Mouse (Mus musculus) lung, postnatal 36 days (tissue): Measurements from ENCODE around the gene Ppp4r2.
A peak's percentile ranks its signal among the peaks of the same experiment; 100 is the strongest.
"Not testable (repeated sequence)": the region's sequence is repeated elsewhere in the genome, so short reads cannot be mapped to it uniquely, and the experiment has no call there.

Source experiments
- DNase-seq: peaks from one replicate; pipeline ENCODE4 v3.0.0; 2022; ENCODE audit warnings: mixed read lengths

The Ppp4r2 gene

GRCm38 (mm10) chr6:100831751-100832150 lies 1.7 kb upstream of the Ppp4r2 start:
- DNase-seq, result peak; percentile 59

GRCm38 (mm10) chr6:100833811-100834481 lies 524 bp downstream of the Ppp4r2 start:
- DNase-seq, result peak; percentile 56

DNA sequence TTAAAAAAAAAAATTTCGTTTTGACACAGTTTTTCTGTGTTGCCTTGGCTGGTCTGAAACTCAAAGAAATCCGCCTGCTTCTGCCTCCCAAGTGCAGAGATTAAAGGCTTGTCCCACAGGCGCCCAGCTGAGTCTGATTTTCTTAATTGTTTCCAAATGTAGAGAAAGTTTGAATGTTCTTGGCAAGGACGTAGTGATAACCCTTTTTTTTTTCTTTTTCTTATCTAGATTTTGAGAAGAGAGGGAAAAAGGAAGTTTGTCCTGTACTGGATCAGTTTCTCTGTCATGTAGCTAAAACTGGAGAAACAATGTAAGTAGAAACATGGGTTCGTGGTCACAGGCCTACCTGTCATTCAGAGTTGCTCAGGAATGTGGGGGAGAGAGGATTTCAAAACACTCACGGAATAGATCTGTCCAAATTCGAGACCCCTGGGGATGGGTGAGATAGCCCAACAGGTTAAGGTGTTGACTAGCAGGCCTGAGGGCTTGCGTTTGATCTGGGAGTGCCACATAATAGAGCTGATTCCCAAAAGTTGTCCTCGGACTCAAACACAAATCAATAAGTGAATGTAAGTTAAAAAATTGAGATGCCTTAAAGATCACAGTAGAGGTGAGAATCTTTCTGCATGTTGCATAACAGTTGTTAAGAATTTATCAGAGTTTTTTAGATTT lies 1.2 kb downstream of the Ppp4r2 start:
- no peak for DNase-seq

DNA sequence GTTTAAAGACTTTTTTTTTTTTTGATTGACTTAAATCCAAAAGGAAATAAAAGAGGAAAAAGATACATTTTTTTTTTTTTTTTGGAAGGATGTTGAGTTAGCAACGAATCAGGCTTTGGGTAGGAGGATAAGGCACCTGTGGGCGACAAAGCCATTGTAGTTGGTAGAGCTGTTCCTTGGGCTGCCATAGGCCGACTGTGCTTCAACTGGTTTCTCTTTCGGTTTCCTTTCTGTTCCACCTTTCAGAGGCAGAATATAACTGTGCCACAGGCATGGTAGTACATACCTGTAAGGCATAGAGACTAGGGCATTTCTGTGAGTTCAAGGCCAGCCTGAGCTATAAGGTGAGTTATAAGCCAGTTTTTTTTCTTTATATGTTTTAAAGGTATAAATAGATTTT lies 11.6 kb downstream of the Ppp4r2 start:
- DNase-seq, result no peak

DNA sequence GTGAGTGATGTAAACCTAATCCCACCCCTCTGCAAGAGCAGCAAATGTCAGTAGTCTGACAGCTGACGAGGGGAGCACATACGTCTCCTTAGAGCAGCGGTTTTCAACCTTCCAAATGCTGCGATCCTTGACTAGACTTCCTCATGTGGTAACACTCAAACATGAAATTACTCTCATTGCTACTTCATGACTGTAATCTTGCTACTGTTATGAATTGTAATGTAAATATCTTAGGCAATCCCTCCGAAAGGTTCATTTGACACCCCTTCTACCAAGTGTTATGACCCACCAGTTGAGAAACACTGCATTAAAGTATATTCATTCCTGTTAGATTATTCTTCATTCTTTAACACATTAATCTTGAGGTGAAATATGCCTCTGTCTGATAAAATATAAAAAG lies 13.8 kb downstream of the Ppp4r2 start:
- DNase-seq, result no peak

GRCm38 (mm10) chr6:100848682-100849375 lies 15.4 kb downstream of the Ppp4r2 start:
- peak; percentile 30 for DNase-seq

- peak; percentile 67 for DNase-seq
These were observed 17.3 kb downstream of the Ppp4r2 start for GRCm38 (mm10) chr6:100850671-100851081.

DNA sequence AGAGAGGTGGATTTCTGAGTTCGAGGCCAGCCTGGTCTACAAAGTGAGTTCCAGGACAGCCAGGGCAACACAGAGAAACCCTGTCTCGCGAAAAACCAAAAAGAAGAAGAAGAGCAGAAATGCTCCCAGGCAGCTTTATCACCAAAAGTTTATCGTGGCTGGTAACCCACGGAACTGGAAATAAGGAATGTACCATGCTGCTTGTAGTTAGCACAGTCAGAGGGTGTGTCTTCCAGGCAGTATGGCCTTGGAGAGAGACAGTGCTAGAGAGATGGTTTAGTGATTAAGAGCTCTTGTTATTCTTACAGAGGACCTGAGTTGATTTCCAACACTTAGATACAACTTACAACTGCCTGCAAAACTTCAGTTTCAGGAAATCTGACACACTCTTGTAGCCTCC lies 17.7 kb downstream of the Ppp4r2 start:
- DNase-seq, result no peak

- DNase-seq, result no peak
These were observed 31.9 kb downstream of the Ppp4r2 start for GRCm38 (mm10) chr6:100865321-100865720.

- DNase-seq, result not testable (repeated sequence)
These were observed 32.4 kb downstream of the Ppp4r2 start for GRCm38 (mm10) chr6:100865788-100866187.

DNA sequence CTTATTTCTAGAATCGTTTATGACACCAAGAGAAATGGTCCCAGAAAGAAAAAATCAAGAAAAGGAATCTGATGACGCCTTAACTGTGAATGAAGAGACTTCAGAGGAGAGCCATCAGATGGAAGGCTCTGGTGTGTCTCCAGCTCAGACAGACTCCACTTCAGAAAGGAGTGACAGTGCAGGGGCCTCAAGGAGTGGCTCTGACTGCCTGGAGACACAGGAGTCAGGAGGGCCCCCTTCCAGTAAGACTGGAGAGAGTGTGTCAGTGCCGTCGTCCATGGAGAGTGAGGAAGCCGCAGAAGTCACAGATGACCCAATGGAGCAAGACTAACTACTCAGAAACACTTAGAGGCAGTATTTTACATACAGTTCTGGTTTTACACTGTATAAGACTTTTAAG lies 32.8 kb downstream of the Ppp4r2 start:
- DNase-seq, result not testable (repeated sequence)

DNA sequence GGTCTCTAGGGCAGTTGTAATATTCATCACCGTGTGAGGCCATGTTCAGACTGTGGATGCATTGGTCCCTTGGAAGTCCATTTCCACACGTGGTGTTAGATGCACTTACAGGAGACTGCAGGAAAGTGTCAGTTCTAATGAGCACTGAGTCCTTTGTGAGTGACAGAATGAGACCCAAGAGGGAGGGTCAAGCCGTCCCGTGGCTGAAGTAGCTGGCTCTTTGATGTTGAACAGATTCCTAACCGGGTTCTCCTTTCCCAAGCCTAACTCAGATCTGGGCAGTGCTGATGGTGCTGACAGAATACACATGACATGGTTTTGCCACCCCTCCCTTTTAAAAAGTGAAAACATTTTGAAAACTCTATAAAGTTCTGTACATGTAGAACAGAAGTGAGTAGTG lies 35.4 kb downstream of the Ppp4r2 start:
- no peak for DNase-seq

GRCm38 (mm10) chr6:100869909-100870308 lies 36.5 kb downstream of the Ppp4r2 start:
- no peak for DNase-seq

DNA sequence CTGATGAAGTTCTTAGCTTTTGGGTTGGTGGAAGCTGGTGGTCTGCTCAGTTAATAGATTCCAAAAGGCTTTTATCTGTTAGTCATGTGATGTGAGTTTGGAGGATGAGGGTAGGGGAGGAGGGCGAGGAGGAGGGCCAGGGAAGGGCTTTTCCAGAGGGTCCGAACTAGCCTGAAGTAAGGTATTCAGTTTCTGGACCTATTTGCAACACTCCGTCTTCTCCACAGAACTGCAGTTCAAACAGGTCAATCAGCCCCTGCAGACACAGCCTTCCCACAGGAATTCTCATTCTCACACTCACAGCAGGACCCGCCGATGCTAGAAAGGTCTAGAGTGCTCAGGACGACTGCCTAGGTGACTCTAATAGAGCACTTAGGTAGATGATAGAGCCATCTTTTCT lies 39.8 kb downstream of the Ppp4r2 start:
- no peak for DNase-seq

- peak; percentile 72 for DNase-seq
These were observed 42.6 kb downstream of the Ppp4r2 start for GRCm38 (mm10) chr6:100875862-100876623.

DNA sequence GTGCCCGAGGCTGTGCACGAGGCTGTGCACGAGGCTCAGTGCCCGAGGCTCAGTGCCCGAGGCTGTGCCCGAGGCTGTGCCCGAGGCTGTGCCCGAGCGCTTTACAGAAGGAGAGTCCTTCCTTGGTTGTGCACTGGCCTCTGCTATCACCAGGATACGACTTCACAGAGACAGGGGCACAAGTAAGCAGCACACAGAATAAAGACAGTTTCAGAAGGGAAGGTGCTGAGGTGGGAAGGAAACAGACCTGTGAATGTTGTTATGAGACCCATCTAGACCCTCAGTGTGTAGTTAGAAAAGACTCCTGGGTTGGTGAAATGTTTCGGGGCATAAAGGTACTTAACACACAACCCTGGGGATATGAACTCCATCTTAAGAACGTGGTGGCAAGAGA lies 43.2 kb downstream of the Ppp4r2 start:
- DNase-seq, result no peak

GRCm38 (mm10) chr6:100878546-100878945 lies 45.1 kb downstream of the Ppp4r2 start:
- DNase-seq, result no peak

GRCm38 (mm10) chr6:100879607-100880006 lies 46.2 kb downstream of the Ppp4r2 start:
- DNase-seq, result no peak

GRCm38 (mm10) chr6:100881657-100882056 lies 48.2 kb downstream of the Ppp4r2 start:
- no peak for DNase-seq

- DNase-seq, result peak; percentile 80
These were observed 49.2 kb downstream of the Ppp4r2 start for GRCm38 (mm10) chr6:100882381-100883213.

DNA sequence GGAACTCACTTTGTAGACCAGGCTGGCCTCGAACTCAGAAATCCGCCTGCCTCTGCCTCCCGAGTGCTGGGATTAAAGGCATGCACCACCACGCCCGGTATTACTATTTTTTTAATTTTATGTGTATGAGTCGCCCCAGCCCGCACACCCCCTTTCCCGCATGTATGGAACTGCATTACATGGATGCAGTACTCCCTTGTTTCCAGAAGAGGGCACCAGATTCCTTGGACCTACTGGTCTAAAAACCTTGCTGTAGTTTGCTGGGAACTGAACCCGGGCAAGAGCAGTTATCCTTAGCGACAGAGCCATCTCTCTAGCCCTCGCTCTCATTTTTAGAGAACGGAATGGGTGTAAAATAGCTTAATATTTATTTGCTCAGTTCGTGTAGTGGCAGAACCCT lies 49.8 kb downstream of the Ppp4r2 start:
- peak; percentile 67 for DNase-seq

DNA sequence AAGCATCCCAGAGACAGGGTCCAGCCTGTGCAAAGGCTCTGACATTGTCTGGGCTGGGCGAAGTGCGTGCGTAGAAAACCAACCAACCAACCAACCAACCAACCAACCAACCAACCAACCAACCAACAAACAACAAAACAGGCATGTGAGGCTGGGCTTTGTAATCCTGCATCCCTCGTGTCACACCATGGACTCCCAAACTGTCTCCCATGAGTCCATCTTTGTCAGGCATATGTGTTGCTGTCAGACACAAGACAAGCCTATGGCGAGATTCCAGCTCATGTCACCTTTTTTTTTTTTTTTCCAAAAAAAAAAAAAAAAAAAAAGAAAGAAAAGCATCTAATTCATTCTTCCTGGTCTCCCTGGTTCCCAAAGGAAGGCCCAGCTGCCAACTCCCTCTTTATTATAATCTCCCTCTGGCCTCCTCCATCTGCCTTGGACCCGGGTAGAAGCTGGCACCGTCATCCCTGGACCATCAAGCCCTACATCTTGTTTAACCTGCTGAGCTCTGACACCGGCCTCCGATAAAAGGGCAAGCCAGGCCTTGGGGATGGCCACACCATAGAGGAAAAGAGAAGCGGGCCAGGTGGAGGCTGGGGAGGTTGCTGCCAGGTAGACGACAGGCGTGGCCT lies 51.3 kb downstream of the Ppp4r2 start:
- no peak for DNase-seq
